Mouse (Mus musculus): ENCODE results near the gene Eif2s1. TPM values are rescaled to one million over a fixed set of nuclear protein-coding genes. Genes with fewer than 3 reads are reported as not detected.
A peak's percentile ranks its signal among the peaks of the same experiment; 100 is the strongest.

Eif2s1 gene
- 63.0 TPM for polyA plus RNA-seq (2012; fragmentation: generic; extraction: Trizol)
- long read RNA-seq, experiment 1, transcript Eif2s1-201 (8 exons, 3,405 nt) = major isoform, 240 of 263 reads
- long read RNA-seq, experiment 1, partial matches to known transcripts = 12 of 263 reads
- long read RNA-seq, experiment 1, other reads (novel, unspliced or antisense) = 11 of 263 reads
- long read RNA-seq, experiment 2, transcript Eif2s1-201 (8 exons, 3,405 nt) = major isoform, 1,132 of 1,159 reads
- long read RNA-seq, experiment 2, partial matches to known transcripts = 6 of 1,159 reads
- long read RNA-seq, experiment 2, other reads (novel, unspliced or antisense) = 21 of 1,159 reads

GRCm38 (mm10) chr12:78861496-78862253 is at the start of gene Eif2s1, which contains the start of gene Atp6v1d:
Gene Eif2s1, plus strand, starts transcription at chr12:78861819.
Gene Atp6v1d, minus strand, starts transcription at chr12:78861638.
- TF ChIP-seq USF1 (IDR thresholded peaks at IDR 0.05; ENCODE audit: low read depth) = peak; percentile 93
- peak; percentile 63 for TF ChIP-seq MAX (IDR thresholded peaks at IDR 0.05)
- TF ChIP-seq MYOG (IDR thresholded peaks at IDR 0.05; ENCODE audit: control insufficient read depth, extremely low read depth, insufficient read length) = no peak
- H3ac ChIP-seq (ENCODE audit: control insufficient read depth, insufficient read length, low read depth) = peak within 1 kb of the TSS; percentile 69
- peaks cover 88% of the 10 kb centered on the region for H3K79me2 ChIP-seq (ENCODE audit: control insufficient read depth, insufficient read depth)
- peaks cover 66% of the 10 kb centered on the region for H3K79me3 ChIP-seq (ENCODE audit: low read depth)
- H3K4me3 ChIP-seq (ENCODE audit: insufficient read depth, poor library complexity, severe bottlenecking) = peak within 1 kb of the TSS; percentile 92
- peaks cover 38% of the 10 kb centered on the region for H3K36me3 ChIP-seq (ENCODE audit: control insufficient read depth, insufficient read depth)
- no peaks in the 10 kb centered on the region for H3K27me3 ChIP-seq (ENCODE audit: control insufficient read depth, insufficient read depth, insufficient read length)

- Histone ChIP-seq H3K79me3 (ENCODE audit: low read depth) (no peaks in the 10 kb centered on the region), H3ac (ENCODE audit: control insufficient read depth, insufficient read length, low read depth) (no peak overlapping the region), H3K4me3 (ENCODE audit: insufficient read depth, poor library complexity, severe bottlenecking) (no peak overlapping the region), H3K36me3 (ENCODE audit: control insufficient read depth, insufficient read depth) (peaks cover 3% of the 10 kb centered on the region), H3K79me2 (ENCODE audit: control insufficient read depth, insufficient read depth) (no peaks in the 10 kb centered on the region), H3K27me3 (ENCODE audit: control insufficient read depth, insufficient read depth, insufficient read length) (no peaks in the 10 kb centered on the region)
- no peak for TF ChIP-seq CEBPB (IDR thresholded peaks at IDR 0.05; ENCODE audit: low read depth)
- no peak for TF ChIP-seq USF1 (IDR thresholded peaks at IDR 0.05; ENCODE audit: low read depth)
- TF ChIP-seq MAX (IDR thresholded peaks at IDR 0.05) = no peak
- no peak for TF ChIP-seq MYOD1 (IDR thresholded peaks at IDR 0.05; ENCODE audit: control insufficient read depth, insufficient read length, low read depth)
- no peak for TF ChIP-seq CTCF (IDR thresholded peaks at IDR 0.05; ENCODE audit: control insufficient read depth, insufficient read depth, insufficient read length)
- TF ChIP-seq FOSL1 (IDR thresholded peaks at IDR 0.05; ENCODE audit: insufficient read depth, low read length, poor library complexity, severe bottlenecking) = no peak
- TF ChIP-seq MYOG (IDR thresholded peaks at IDR 0.05; ENCODE audit: control insufficient read depth, extremely low read depth, insufficient read length) = no peak
Observed at GRCm38 (mm10) chr12:78814437-78814836, 47.2 kb upstream of the Eif2s1 start.

- H3K4me3 ChIP-seq (ENCODE audit: insufficient read depth, poor library complexity, severe bottlenecking) = no peak overlapping the region
- peaks cover 47% of the 10 kb centered on the region for H3K36me3 ChIP-seq (ENCODE audit: control insufficient read depth, insufficient read depth)
- TF ChIP-seq FOSL1 (IDR thresholded peaks at IDR 0.05; ENCODE audit: insufficient read depth, low read length, poor library complexity, severe bottlenecking) = no peak
- TF ChIP-seq MYOG (IDR thresholded peaks at IDR 0.05; ENCODE audit: control insufficient read depth, extremely low read depth, insufficient read length) = no peak
- no peak for TF ChIP-seq MYOD1 (IDR thresholded peaks at IDR 0.05; ENCODE audit: control insufficient read depth, insufficient read length, low read depth)
Observed at GRCm38 (mm10) chr12:78834496-78834895, 27.1 kb upstream of the Eif2s1 start.

GRCm38 (mm10) chr12:78839906-78840305 is 21.7 kb upstream of the Eif2s1 start:
- H3ac ChIP-seq (ENCODE audit: control insufficient read depth, insufficient read length, low read depth) = no peak overlapping the region
- TF ChIP-seq FOSL1 (IDR thresholded peaks at IDR 0.05; ENCODE audit: insufficient read depth, low read length, poor library complexity, severe bottlenecking) (no peak), CEBPB (IDR thresholded peaks at IDR 0.05; ENCODE audit: low read depth) (no peak), MYOG (IDR thresholded peaks at IDR 0.05; ENCODE audit: control insufficient read depth, extremely low read depth, insufficient read length) (no peak), USF1 (IDR thresholded peaks at IDR 0.05; ENCODE audit: low read depth) (no peak)
- peaks cover 73% of the 10 kb centered on the region for H3K36me3 ChIP-seq (ENCODE audit: control insufficient read depth, insufficient read depth)
- H3K4me3 ChIP-seq (ENCODE audit: insufficient read depth, poor library complexity, severe bottlenecking) = no peak overlapping the region
- no peaks in the 10 kb centered on the region for H3K27me3 ChIP-seq (ENCODE audit: control insufficient read depth, insufficient read depth, insufficient read length)
- no peaks in the 10 kb centered on the region for H3K79me3 ChIP-seq (ENCODE audit: low read depth)
- H3K79me2 ChIP-seq (ENCODE audit: control insufficient read depth, insufficient read depth) = no peaks in the 10 kb centered on the region

More at GRCm38 (mm10) chr12:78834496-78834895, 27.1 kb upstream of the Eif2s1 start:
- no peaks in the 10 kb centered on the region for H3K27me3 ChIP-seq (ENCODE audit: control insufficient read depth, insufficient read depth, insufficient read length)
- H3K79me2 ChIP-seq (ENCODE audit: control insufficient read depth, insufficient read depth) = no peaks in the 10 kb centered on the region
- H3K79me3 ChIP-seq (ENCODE audit: low read depth) = no peaks in the 10 kb centered on the region
- H3ac ChIP-seq (ENCODE audit: control insufficient read depth, insufficient read length, low read depth) = no peak overlapping the region

- peaks cover 57% of the 10 kb centered on the region for H3K36me3 ChIP-seq (ENCODE audit: control insufficient read depth, insufficient read depth)
- H3K4me3 ChIP-seq (ENCODE audit: insufficient read depth, poor library complexity, severe bottlenecking) = no peak overlapping the region
- TF ChIP-seq FOSL1 (IDR thresholded peaks at IDR 0.05; ENCODE audit: insufficient read depth, low read length, poor library complexity, severe bottlenecking) = no peak
- TF ChIP-seq USF1 (IDR thresholded peaks at IDR 0.05; ENCODE audit: low read depth) = no peak
- no peak for TF ChIP-seq MAX (IDR thresholded peaks at IDR 0.05)
- TF ChIP-seq MYOD1 (IDR thresholded peaks at IDR 0.05; ENCODE audit: control insufficient read depth, insufficient read length, low read depth) = no peak
- TF ChIP-seq CTCF (IDR thresholded peaks at IDR 0.05; ENCODE audit: control insufficient read depth, insufficient read depth, insufficient read length) = no peak
- TF ChIP-seq CEBPB (IDR thresholded peaks at IDR 0.05; ENCODE audit: low read depth) = no peak
- TF ChIP-seq MYOG (IDR thresholded peaks at IDR 0.05; ENCODE audit: control insufficient read depth, extremely low read depth, insufficient read length) = no peak
- no peaks in the 10 kb centered on the region for H3K79me2 ChIP-seq (ENCODE audit: control insufficient read depth, insufficient read depth)
- H3ac ChIP-seq (ENCODE audit: control insufficient read depth, insufficient read length, low read depth) = no peak overlapping the region
- no peaks in the 10 kb centered on the region for H3K79me3 ChIP-seq (ENCODE audit: low read depth)
- no peaks in the 10 kb centered on the region for H3K27me3 ChIP-seq (ENCODE audit: control insufficient read depth, insufficient read depth, insufficient read length)
Observed at GRCm38 (mm10) chr12:78842429-78842828, 19.2 kb upstream of the Eif2s1 start.
